Mouse (Mus musculus): Measurements from ENCODE around the gene Il12rb1. TPM values are rescaled to one million over a fixed set of nuclear protein-coding genes. Genes with fewer than 3 reads are reported as not detected.

Gene Il12rb1
- 0.18 and 0.22 TPM in 2 replicates for polyA plus RNA-seq (2016; fragmentation: Nextera tagmentation; extraction: Ambion mirVana)

DNA sequence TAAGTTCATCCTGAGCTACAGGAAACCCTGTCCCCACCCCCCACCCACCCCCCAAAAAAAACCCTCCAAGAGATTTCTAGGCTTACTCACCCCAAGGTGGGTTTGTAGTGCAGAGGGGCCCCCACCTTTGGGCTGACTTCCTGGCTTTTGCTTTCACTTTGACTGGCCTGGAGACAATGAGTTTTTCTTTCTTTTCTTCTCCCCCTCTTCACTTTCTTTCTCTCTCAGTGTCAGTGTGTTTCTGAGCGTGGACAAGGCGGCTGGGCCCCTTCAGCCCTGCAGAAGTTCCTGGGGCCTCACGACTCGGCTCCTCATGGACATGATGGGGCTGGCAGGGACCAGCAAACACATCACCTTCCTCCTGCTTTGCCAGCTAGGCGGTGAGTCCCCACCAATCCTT lies at the start of gene Il12rb1:
Gene Il12rb1 (plus strand): TSS at position 211 of the 400 bp plus-strand sequence.
- H3K9ac ChIP-seq = peak within 1 kb of the TSS; percentile 35; the same call in 1 of the 2 replicates
- peaks cover 58% of the 10 kb centered on the region for H3K27me3 ChIP-seq (replicated peaks)
- ATAC-seq = no peak
- H3K4me1 ChIP-seq = peaks cover 69% of the 10 kb centered on the region
- H3K36me3 ChIP-seq = no peaks in the 10 kb centered on the region
- peak within 1 kb of the TSS; percentile 32 for H3K4me2 ChIP-seq
- H3K27ac ChIP-seq = 0 out of 2 replicates have a peak within 1 kb of the TSS, but pooled peaks have one; percentile 56
- 47% methylated on average over 5 of the region's 5 CpGs for WGBS (ENCODE audit: insufficient replicate concordance)
- H3K4me3 ChIP-seq = no peak within 1 kb of the TSS
- H3K9me3 ChIP-seq (replicated peaks) = no peaks in the 10 kb centered on the region

GRCm38 (mm10) chr8:70758616-70759561 lies 49.4 kb upstream of the Il12rb1 start:
- peak overlapping the region; percentile 99 for H3K4me2 ChIP-seq
- peaks cover 80% of the 10 kb centered on the region for H3K4me1 ChIP-seq
- ATAC-seq = no peak
- no peaks in the 10 kb centered on the region for H3K27me3 ChIP-seq (replicated peaks)
- H3K9me3 ChIP-seq (replicated peaks) = no peaks in the 10 kb centered on the region
- peaks cover 34% of the 10 kb centered on the region for H3K36me3 ChIP-seq
- H3K4me3 ChIP-seq = peak overlapping the region; percentile 76; the same call in 1 of the 2 replicates
- H3K9ac ChIP-seq = peak overlapping the region; percentile 37; the same call in 1 of the 2 replicates
- WGBS (ENCODE audit: insufficient replicate concordance) = 70% methylated on average over 19 of the region's 19 CpGs
- H3K27ac ChIP-seq = peak overlapping the region; percentile 93

- WGBS (ENCODE audit: insufficient replicate concordance) = under 1% methylated on average over 22 of the region's 22 CpGs
- peak overlapping the region; percentile 76 for H3K4me3 ChIP-seq
- no peaks in the 10 kb centered on the region for H3K27me3 ChIP-seq (replicated peaks)
- peaks cover 34% of the 10 kb centered on the region for H3K36me3 ChIP-seq
- H3K27ac ChIP-seq = peak overlapping the region; percentile 93
- peak overlapping the region; percentile 99 for H3K4me2 ChIP-seq
- H3K9me3 ChIP-seq (replicated peaks) = no peaks in the 10 kb centered on the region
- H3K4me1 ChIP-seq = peaks cover 82% of the 10 kb centered on the region
- ATAC-seq = peak; percentile 0; the same call in 1 of the 2 replicates
- peak overlapping the region; percentile 91 for H3K9ac ChIP-seq
Measured at GRCm38 (mm10) chr8:70760350-70760749, 47.9 kb upstream of the Il12rb1 start.

DNA sequence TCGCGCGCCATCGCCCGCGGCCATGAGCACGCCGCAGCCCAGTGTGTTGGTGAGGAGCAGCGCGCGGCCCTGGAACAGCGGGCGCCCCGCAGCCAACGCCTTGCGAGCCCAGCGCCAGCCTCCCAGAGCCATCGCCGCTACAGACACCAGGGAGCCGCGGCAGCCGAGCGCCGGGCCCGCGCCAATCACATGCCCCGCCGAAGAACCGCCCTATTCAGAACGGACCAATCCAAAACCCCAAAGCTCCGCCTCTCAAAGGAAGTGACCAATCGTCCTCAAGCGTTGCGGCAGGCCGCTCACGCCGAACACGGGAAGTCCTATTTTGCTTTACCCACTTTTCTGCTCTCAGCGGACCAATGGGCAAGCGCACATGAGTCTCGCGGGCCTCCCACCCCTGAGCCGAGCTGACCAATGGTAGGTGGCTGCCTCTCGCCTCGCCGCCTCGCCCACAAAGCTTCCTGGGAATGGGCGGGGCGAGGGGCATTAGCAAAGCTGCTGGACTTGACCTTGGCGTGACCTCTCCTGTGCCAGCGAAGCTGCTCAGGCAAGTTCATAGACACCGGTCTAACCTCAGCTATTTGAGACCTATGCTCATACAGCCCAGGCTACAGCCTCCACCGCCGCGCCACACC lies 47.4 kb upstream of the Il12rb1 start, which contains the start of gene Mpv17l2:
Gene Mpv17l2 (minus strand): TSS at position 172 of the 632 bp plus-strand sequence.
- WGBS (ENCODE audit: insufficient replicate concordance) = under 1% methylated on average over 55 of the region's 55 CpGs
- Histone ChIP-seq H3K9me3 (replicated peaks) (no peaks in the 10 kb centered on the region), H3K4me2 (peak within 1 kb of the TSS; percentile 99), H3K4me3 (peak within 1 kb of the TSS; percentile 76), H3K9ac (peak within 1 kb of the TSS; percentile 91), H3K27me3 (replicated peaks) (no peaks in the 10 kb centered on the region), H3K27ac (peak within 1 kb of the TSS; percentile 93), H3K4me1 (peaks cover 82% of the 10 kb centered on the region), H3K36me3 (peaks cover 34% of the 10 kb centered on the region)
- peak; percentile 90 for ATAC-seq

- no peak overlapping the region for H3K4me3 ChIP-seq
- peaks cover 22% of the 10 kb centered on the region for H3K36me3 ChIP-seq
- peak overlapping the region; percentile 53; the same call in 1 of the 2 replicates for H3K9ac ChIP-seq
- 29% methylated on average over 1 of the region's 1 CpGs for WGBS (ENCODE audit: insufficient replicate concordance)
- H3K4me2 ChIP-seq = peak overlapping the region; percentile 99
- peak overlapping the region; percentile 91 for H3K27ac ChIP-seq
- peaks cover 90% of the 10 kb centered on the region for H3K4me1 ChIP-seq
- no peaks in the 10 kb centered on the region for H3K9me3 ChIP-seq (replicated peaks)
- H3K27me3 ChIP-seq (replicated peaks) = no peaks in the 10 kb centered on the region
- ATAC-seq = no peak; the same call in 1 of the 2 replicates
Measured at GRCm38 (mm10) chr8:70762118-70762517, 46.1 kb upstream of the Il12rb1 start.

DNA sequence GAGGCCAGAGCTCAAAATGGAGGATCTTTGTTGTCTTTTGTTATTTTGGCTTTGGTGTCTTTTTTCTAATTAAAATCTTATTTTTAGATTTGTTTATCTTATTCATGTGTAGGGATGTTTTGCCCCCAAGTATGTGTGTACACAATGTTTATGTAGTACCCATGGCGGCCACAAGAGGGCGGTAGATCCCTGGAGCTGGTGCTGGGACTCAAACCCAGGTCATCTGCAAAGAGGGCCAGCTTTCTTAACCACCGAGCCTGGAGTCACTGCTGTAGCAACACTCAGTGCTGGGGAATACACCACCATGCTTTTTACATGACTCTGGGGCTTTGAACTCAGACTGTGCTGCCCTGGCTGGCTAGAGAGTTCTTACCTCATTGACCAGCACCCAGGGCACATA lies 44.9 kb upstream of the Il12rb1 start:
- Histone ChIP-seq H3K4me2 (peak overlapping the region; percentile 93), H3K27ac (peak overlapping the region; percentile 91), H3K27me3 (replicated peaks) (0 out of 2 replicates have a peak, but pooled peaks cover 4% of the 10 kb centered on the region), H3K4me1 (peaks cover 96% of the 10 kb centered on the region), H3K4me3 (peak overlapping the region; percentile 63; the same call in 1 of the 2 replicates), H3K36me3 (peaks cover 21% of the 10 kb centered on the region), H3K9me3 (replicated peaks) (no peaks in the 10 kb centered on the region), H3K9ac (0 out of 2 replicates have a peak overlapping the region, but pooled peaks have one; percentile 76)
- 3% methylated on average over 3 of the region's 3 CpGs for WGBS (ENCODE audit: insufficient replicate concordance)
- ATAC-seq = no peak

GRCm38 (mm10) chr8:70764026-70764425 lies 44.2 kb upstream of the Il12rb1 start:
- WGBS (ENCODE audit: insufficient replicate concordance) = 10% methylated on average over 8 of the region's 8 CpGs
- peak; percentile 51 for ATAC-seq
- peak overlapping the region; percentile 63 for H3K4me3 ChIP-seq

DNA sequence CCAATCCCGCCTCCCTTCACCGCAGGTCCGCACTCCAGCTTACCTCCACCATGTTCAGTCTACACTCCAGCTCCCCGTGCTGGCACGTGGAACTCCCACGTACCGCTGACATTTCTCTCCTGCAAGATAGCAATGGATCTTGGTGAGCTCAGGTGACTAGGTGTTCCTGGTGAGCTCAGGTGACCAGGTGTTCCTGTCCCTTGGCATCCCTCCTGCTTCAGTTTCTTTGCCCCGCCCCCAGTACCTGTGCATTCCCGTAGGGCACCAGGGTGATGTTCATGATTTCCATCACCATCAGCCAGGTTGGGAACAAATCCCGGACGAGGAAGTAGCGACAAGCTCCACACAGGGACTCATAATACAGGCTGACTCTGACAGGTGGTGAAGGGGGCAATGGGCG lies 43.6 kb upstream of the Il12rb1 start:
- Histone ChIP-seq H3K4me3 (peak overlapping the region; percentile 63), H3K27me3 (replicated peaks) (0 out of 2 replicates have a peak, but pooled peaks cover 4% of the 10 kb centered on the region), H3K4me1 (peaks cover 94% of the 10 kb centered on the region), H3K27ac (peak overlapping the region; percentile 91), H3K9me3 (replicated peaks) (no peaks in the 10 kb centered on the region), H3K4me2 (peak overlapping the region; percentile 93), H3K9ac (peak overlapping the region; percentile 76), H3K36me3 (peaks cover 22% of the 10 kb centered on the region)
- ATAC-seq = no peak
- WGBS (ENCODE audit: insufficient replicate concordance) = 74% methylated on average over 13 of the region's 13 CpGs

More at GRCm38 (mm10) chr8:70764026-70764425, 44.2 kb upstream of the Il12rb1 start:
- Histone ChIP-seq H3K4me2 (peak overlapping the region; percentile 93), H3K36me3 (peaks cover 21% of the 10 kb centered on the region), H3K9ac (peak overlapping the region; percentile 76), H3K4me1 (peaks cover 95% of the 10 kb centered on the region), H3K9me3 (replicated peaks) (no peaks in the 10 kb centered on the region), H3K27me3 (replicated peaks) (0 out of 2 replicates have a peak, but pooled peaks cover 4% of the 10 kb centered on the region), H3K27ac (peak overlapping the region; percentile 91)

GRCm38 (mm10) chr8:70765329-70765728 lies 42.9 kb upstream of the Il12rb1 start:
- H3K9ac ChIP-seq = peak overlapping the region; percentile 76
- peak overlapping the region; percentile 91 for H3K27ac ChIP-seq
- H3K4me2 ChIP-seq = peak overlapping the region; percentile 93
- no peak for ATAC-seq
- WGBS (ENCODE audit: insufficient replicate concordance) = 30% methylated on average over 9 of the region's 9 CpGs
- H3K36me3 ChIP-seq = peaks cover 25% of the 10 kb centered on the region
- no peaks in the 10 kb centered on the region for H3K9me3 ChIP-seq (replicated peaks)
- H3K4me1 ChIP-seq = peaks cover 94% of the 10 kb centered on the region
- 0 out of 2 replicates have a peak, but pooled peaks cover 4% of the 10 kb centered on the region for H3K27me3 ChIP-seq (replicated peaks)
- peak overlapping the region; percentile 63 for H3K4me3 ChIP-seq

GRCm38 (mm10) chr8:70765838-70766570 lies 42.2 kb upstream of the Il12rb1 start:
- Histone ChIP-seq H3K9ac (peak overlapping the region; percentile 76), H3K4me2 (peak overlapping the region; percentile 93), H3K4me1 (peaks cover 98% of the 10 kb centered on the region), H3K4me3 (peak overlapping the region; percentile 63), H3K27ac (peak overlapping the region; percentile 91), H3K36me3 (peaks cover 32% of the 10 kb centered on the region), H3K9me3 (replicated peaks) (no peaks in the 10 kb centered on the region), H3K27me3 (replicated peaks) (0 out of 2 replicates have a peak, but pooled peaks cover 4% of the 10 kb centered on the region)
- WGBS (ENCODE audit: insufficient replicate concordance) = 2% methylated on average over 34 of the region's 34 CpGs
- no peak for ATAC-seq
